Mouse (Mus musculus) C2C12 (cell line): ENCODE measurements at regions not wholly inside any gene's neighbourhood (a gene's known extent, or its start where the extent isn't known, plus 50 kb on each side); places are given as distances from the start of the nearest gene placed in this dataset.

ENCODE experiments used
- H3K27me3 ChIP-seq: one replicate; pipeline ENCODE4 v1.6.1; 2011; ENCODE audit not compliant: control insufficient read depth, insufficient read depth, insufficient read length
- H3K36me3 ChIP-seq: one replicate; pipeline ENCODE4 v1.6.1; 2011; ENCODE audit not compliant: control insufficient read depth, insufficient read depth
- H3K4me3 ChIP-seq: one replicate; pipeline ENCODE4 v1.5.1; 2011; ENCODE audit warnings: mild to moderate bottlenecking, control low read depth; ENCODE audit not compliant: poor library complexity, insufficient read depth, severe bottlenecking
- H3K79me2 ChIP-seq: one replicate; pipeline ENCODE4 v1.6.1; 2011; ENCODE audit not compliant: control insufficient read depth, insufficient read depth
- H3K79me3 ChIP-seq: one replicate; pipeline ENCODE4 v1.6.1; 2011; ENCODE audit warnings: low read depth, control low read depth
- H3ac ChIP-seq: one replicate; pipeline ENCODE3; 2011; ENCODE audit warnings: low read depth; ENCODE audit not compliant: control insufficient read depth, insufficient read length
- CEBPB ChIP-seq: IDR thresholded peaks from one replicate; pipeline ENCODE4 v1.6.1; 2011; ENCODE audit warnings: low read depth, mild to moderate bottlenecking, control low read depth, moderate library complexity
- CTCF ChIP-seq: IDR thresholded peaks from one replicate; pipeline ENCODE4 v1.5.1; 2011; ENCODE audit not compliant: control insufficient read depth, insufficient read depth, insufficient read length
- FOSL1 ChIP-seq: IDR thresholded peaks from one replicate; pipeline ENCODE4 v1.8.0; 2011; ENCODE audit warnings: mild to moderate bottlenecking, low read length; ENCODE audit not compliant: poor library complexity, insufficient read depth, severe bottlenecking
- MAX ChIP-seq: IDR thresholded peaks from one replicate; pipeline ENCODE4 v1.6.1; 2011; ENCODE audit warnings: mild to moderate bottlenecking, control low read depth
- MYOD1 ChIP-seq: IDR thresholded peaks from one replicate; pipeline ENCODE4 v1.6.1; 2011; ENCODE audit warnings: low read depth; ENCODE audit not compliant: control insufficient read depth, insufficient read length
- MYOG ChIP-seq: IDR thresholded peaks from one replicate; pipeline ENCODE4 v1.6.1; 2011; ENCODE audit not compliant: control insufficient read depth, insufficient read length; ENCODE audit errors: extremely low read depth
- USF1 ChIP-seq: IDR thresholded peaks from one replicate; pipeline ENCODE4 v1.6.1; 2011; ENCODE audit warnings: low read depth, mild to moderate bottlenecking, control low read depth, moderate library complexity

DNA sequence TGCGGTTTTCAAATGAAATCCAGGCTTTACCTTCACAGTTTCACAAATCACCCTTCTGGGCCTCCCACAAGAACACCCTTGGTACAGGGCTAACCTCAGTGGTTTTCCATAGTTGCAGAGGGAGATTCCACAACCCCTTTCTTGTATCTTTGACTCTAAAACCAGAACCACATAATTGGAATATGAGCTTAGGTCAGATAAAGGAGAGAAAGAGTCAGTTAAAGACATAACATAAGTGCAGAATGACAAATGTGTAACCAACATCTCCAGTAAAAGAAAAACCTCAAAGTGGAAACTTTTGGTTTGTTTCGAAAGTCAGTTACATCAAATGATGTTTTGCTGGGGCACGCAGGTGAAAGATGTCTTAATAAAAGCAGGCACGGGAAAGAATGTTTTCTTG, 75.3 kb upstream of the Supt20 start:
- Histone ChIP-seq H3K4me3 (no peak overlapping the region), H3K79me2 (no peaks in the 10 kb centered on the region), H3K27me3 (no peaks in the 10 kb centered on the region), H3K79me3 (no peaks in the 10 kb centered on the region), H3ac (no peak overlapping the region), H3K36me3 (no peaks in the 10 kb centered on the region)
- TF ChIP-seq FOSL1 (no peak), MYOD1 (no peak), CEBPB (no peak), MYOG (no peak), CTCF (no peak)

DNA sequence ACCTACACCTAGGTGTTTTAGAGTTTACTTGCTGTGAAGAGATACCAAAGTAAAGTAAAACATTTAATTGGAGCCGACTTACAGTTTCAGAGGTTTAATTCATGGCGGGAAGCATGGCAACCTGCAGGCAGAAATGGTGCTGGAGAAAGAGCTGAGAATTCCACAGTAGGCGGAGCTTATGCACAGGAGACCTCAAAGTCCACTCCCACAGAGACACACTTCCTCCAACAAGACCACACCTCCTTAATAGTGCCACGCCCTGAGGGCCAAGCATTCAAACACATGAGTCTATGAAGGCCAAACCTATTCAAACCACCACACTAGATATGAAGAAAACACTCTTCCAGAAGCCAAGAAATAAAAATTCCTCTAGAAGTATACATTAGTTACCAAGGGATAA, 74.3 kb upstream of the Supt20 start:
- Histone ChIP-seq H3K27me3 (no peaks in the 10 kb centered on the region), H3K79me3 (no peaks in the 10 kb centered on the region), H3K36me3 (no peaks in the 10 kb centered on the region), H3ac (no peak overlapping the region), H3K79me2 (no peaks in the 10 kb centered on the region), H3K4me3 (no peak overlapping the region)
- TF ChIP-seq MYOG (no peak), FOSL1 (no peak), CTCF (no peak), MAX (no peak), MYOD1 (no peak), CEBPB (no peak), USF1 (no peak)

DNA sequence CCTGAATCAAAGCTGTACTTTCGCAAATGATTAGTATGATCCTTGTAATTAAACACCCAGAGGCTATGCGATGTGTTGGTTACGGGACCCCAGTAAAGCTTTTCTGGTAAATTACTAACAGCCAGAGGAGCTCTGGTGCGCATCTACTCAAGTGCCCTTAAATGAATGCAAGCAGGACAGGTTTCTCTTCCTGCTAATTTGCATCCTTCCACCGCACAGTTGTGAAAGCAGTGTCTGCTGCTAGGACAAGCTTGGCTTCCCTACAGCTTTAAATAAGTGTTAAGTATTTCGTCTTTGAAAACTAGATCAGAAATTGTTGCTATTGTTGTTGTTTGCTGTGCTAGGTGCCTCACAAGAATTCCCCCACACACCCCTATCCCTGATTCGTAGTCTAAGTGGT, 62.4 kb upstream of the Supt20 start:
- Histone ChIP-seq H3K79me3 (no peaks in the 10 kb centered on the region), H3K4me3 (no peak overlapping the region), H3K27me3 (no peaks in the 10 kb centered on the region), H3ac (no peak overlapping the region), H3K79me2 (no peaks in the 10 kb centered on the region), H3K36me3 (no peaks in the 10 kb centered on the region)
- no peak for TF ChIP-seq CEBPB
- TF ChIP-seq MAX, result no peak
- no peak for TF ChIP-seq MYOG
- no peak for TF ChIP-seq USF1
- TF ChIP-seq FOSL1, result no peak

DNA sequence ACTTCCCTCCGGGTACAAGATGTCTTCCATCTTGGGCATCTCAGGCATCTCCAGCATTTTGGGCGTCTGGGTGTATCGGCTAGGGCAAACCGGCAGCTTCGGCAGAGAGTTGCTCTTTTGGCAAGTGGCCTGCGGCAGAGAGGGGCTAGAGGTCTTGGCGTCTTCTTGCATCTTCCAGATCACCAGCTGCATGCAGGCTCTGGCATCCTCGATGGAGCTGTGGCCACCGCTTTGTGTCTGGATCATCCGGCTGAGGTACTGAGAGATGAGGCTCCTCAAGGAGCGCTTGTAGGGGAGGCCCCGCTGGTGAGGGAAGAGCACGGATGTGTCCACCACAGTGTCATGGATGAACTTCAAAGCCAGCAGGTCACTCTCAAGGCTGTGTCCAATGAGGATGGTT, 59.9 kb upstream of the Supt20 start:
- Histone ChIP-seq H3K36me3 (no peaks in the 10 kb centered on the region), H3K79me2 (no peaks in the 10 kb centered on the region), H3K4me3 (no peak overlapping the region), H3ac (no peak overlapping the region), H3K27me3 (no peaks in the 10 kb centered on the region), H3K79me3 (no peaks in the 10 kb centered on the region)
- TF ChIP-seq USF1, result no peak
- no peak for TF ChIP-seq CTCF
- TF ChIP-seq MYOG, result no peak
- no peak for TF ChIP-seq MYOD1

DNA sequence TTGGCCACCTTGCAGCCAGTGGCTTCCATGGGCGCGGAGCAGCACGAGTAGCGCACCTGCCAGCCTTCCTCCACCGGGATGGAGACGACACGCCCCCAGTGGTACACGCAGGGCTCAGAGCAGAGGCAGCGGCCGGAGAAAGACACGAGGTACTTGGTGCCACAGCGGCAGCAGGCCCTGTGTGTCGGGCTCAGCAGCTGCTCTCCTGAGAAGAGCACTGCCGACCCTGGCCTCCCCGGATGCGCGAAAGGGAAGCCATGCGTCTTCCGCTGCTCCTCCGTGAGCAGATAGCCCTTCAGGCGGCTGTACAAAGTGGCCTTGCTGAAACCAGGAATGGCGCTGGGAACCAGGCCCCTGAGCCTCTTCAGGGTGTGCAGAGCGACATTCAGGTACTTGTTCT, 59.2 kb upstream of the Supt20 start:
- H3K4me3 ChIP-seq, result no peak overlapping the region
- TF ChIP-seq FOSL1 (no peak), MAX (no peak), MYOD1 (no peak), USF1 (no peak), CTCF (no peak), CEBPB (no peak), MYOG (no peak)
- H3ac ChIP-seq, result no peak overlapping the region
- no peaks in the 10 kb centered on the region for H3K27me3 ChIP-seq
- H3K79me2 ChIP-seq, result no peaks in the 10 kb centered on the region
- no peaks in the 10 kb centered on the region for H3K79me3 ChIP-seq
- no peaks in the 10 kb centered on the region for H3K36me3 ChIP-seq

DNA sequence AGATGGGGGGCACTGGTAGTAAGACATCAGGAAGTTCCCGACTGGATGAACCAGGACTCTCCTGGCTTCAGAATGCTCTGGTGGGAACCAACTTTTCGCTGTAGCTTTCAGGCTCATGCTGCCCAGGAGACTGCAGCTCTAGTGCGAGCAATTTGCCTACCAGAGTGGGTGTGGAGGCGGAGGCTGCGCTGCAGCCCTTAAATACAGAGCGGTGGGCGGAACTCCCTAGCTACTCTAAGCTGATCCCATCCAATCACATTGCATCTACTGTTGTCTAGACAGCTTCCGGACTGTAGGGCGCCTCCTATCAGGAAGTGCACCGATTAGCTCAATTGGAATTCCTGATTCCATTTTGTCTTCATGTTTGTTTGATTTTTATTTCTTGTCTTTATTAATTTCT, 58.2 kb upstream of the Supt20 start:
- H3K27me3 ChIP-seq, result no peaks in the 10 kb centered on the region
- H3K36me3 ChIP-seq, result no peaks in the 10 kb centered on the region
- no peaks in the 10 kb centered on the region for H3K79me3 ChIP-seq
- H3K79me2 ChIP-seq, result no peaks in the 10 kb centered on the region
- TF ChIP-seq USF1, result no peak
- no peak for TF ChIP-seq CTCF
- TF ChIP-seq FOSL1, result no peak
- TF ChIP-seq MYOD1, result no peak
- TF ChIP-seq MAX, result no peak
- TF ChIP-seq MYOG, result no peak
- no peak for TF ChIP-seq CEBPB
- H3K4me3 ChIP-seq, result no peak overlapping the region
- H3ac ChIP-seq, result no peak overlapping the region
